Mouse (Mus musculus): ENCODE results near the gene Tectb. TPM values are rescaled to one million over a fixed set of nuclear protein-coding genes. Genes with fewer than 3 reads are reported as not detected.

The Tectb gene
- total RNA-seq, 4 experiments from 2014 or later, result 0.14 to 0.41 (median 0.29) TPM

Small RNAs within 50 kb of the gene (microRNA-seq; reads per million reads assigned to microRNA genes)
- gene Mir6715, result 1.4 reads per million

Other genes with a start within 250 kb of the Tectb start
- 100 to 1,000 TPM; 170 to 216 (median 189) TPM for gene Gpam, start 53.5 kb upstream of the Tectb start, total RNA-seq (2022)
- not detected for gene Gucy2g, start 60.5 kb downstream of the Tectb start, total RNA-seq (2022)
- 10 to 100 TPM; 10.8 to 12.4 (median 11.5) TPM for gene Acsl5, start 71.2 kb downstream of the Tectb start, total RNA-seq (2022)
- 10 to 100 TPM; 19.7 to 20.5 (median 20.2) TPM for gene Zdhhc6, start 135.3 kb downstream of the Tectb start, total RNA-seq (2022)
- gene Vti1a, start 135.6 kb downstream of the Tectb start, total RNA-seq (2022), result 10 to 100 TPM; 15.7 to 19.5 (median 17.5) TPM